Mouse (Mus musculus): ENCODE data around the gene Slc27a5. TPM values are rescaled to one million over a fixed set of nuclear protein-coding genes. Genes with fewer than 3 reads are reported as not detected.

Gene Slc27a5
- 0.32 and 0.63 TPM in 2 replicates for polyA plus RNA-seq (2012; rRNA removed; ENCODE audit: low replicate concordance)

GRCm38 (mm10) chr7:12998053-12998452 is at the start of gene Slc27a5:
Gene Slc27a5, minus strand, starts transcription at chr7:12998192.

GRCm38 (mm10) chr7:13037901-13038555 is 40.0 kb upstream of the Slc27a5 start, which contains the start of gene Ube2m:
Gene Ube2m, minus strand, starts transcription at chr7:13038275.

GRCm38 (mm10) chr7:13034148-13034977 is 36.4 kb upstream of the Slc27a5 start, which contains the start of gene Chmp2a:
Gene Chmp2a, minus strand, starts transcription at chr7:13034807.

GRCm38 (mm10) chr7:13010005-13010908 is 12.3 kb upstream of the Slc27a5 start, which contains the start of gene Zbtb45:
Gene Zbtb45, minus strand, starts transcription at chr7:13010034.

GRCm38 (mm10) chr7:12998851-12999250 is 859 bp upstream of the Slc27a5 start, which contains the start of gene Trim28:
Gene Trim28, plus strand, starts transcription at chr7:12999114.

GRCm38 (mm10) chr7:12977682-12978389 is 20.2 kb downstream of the Slc27a5 start, which contains the start of gene Zfp446:
Gene Zfp446, plus strand, starts transcription at chr7:12977848.

GRCm38 (mm10) chr7:12965678-12966091 is 32.3 kb downstream of the Slc27a5 start, which contains the start of gene Zfp324:
Gene Zfp324, plus strand, starts transcription at chr7:12965838.

Other genes with a start within 250 kb of the Slc27a5 start
- gene Zscan18, start 194.6 kb downstream of the Slc27a5 start, polyA plus RNA-seq (2012; rRNA removed; ENCODE audit: low replicate concordance), result 1.1 and 5.5 TPM in 2 replicates
- gene Zfp329, start 179.3 kb downstream of the Slc27a5 start, polyA plus RNA-seq (2012; rRNA removed; ENCODE audit: low replicate concordance), result 2.1 and 3.4 TPM in 2 replicates
- 12.8 and 17.1 TPM in 2 replicates for gene Zfp110, start 163.4 kb downstream of the Slc27a5 start, polyA plus RNA-seq (2012; rRNA removed; ENCODE audit: low replicate concordance)
- 1.4 and 2.6 TPM in 2 replicates for gene Zfp128, start 117.0 kb downstream of the Slc27a5 start, polyA plus RNA-seq (2012; rRNA removed; ENCODE audit: low replicate concordance)
- 6.9 and 16.2 TPM in 2 replicates for gene Zscan22, start 100.4 kb downstream of the Slc27a5 start, polyA plus RNA-seq (2012; rRNA removed; ENCODE audit: low replicate concordance)
- gene Rps5, start 75.9 kb downstream of the Slc27a5 start, polyA plus RNA-seq (2012; rRNA removed; ENCODE audit: low replicate concordance), result 1,231 and 3,702 TPM in 2 replicates
- 0.26 and 0.54 TPM in 2 replicates for gene Rnf225, start 70.8 kb downstream of the Slc27a5 start, polyA plus RNA-seq (2012; rRNA removed; ENCODE audit: low replicate concordance)
- gene Zfp324, start 32.4 kb downstream of the Slc27a5 start, polyA plus RNA-seq (2012; rRNA removed; ENCODE audit: low replicate concordance), result 5.6 and 11.9 TPM in 2 replicates
- 5.9 and 11.7 TPM in 2 replicates for gene Zfp446, start 20.3 kb downstream of the Slc27a5 start, polyA plus RNA-seq (2012; rRNA removed; ENCODE audit: low replicate concordance)
- 168 and 437 TPM in 2 replicates for gene Trim28, start 922 bp upstream of the Slc27a5 start, polyA plus RNA-seq (2012; rRNA removed; ENCODE audit: low replicate concordance)
- 12.3 and 22.9 TPM in 2 replicates for gene Zbtb45, start 11.8 kb upstream of the Slc27a5 start, polyA plus RNA-seq (2012; rRNA removed; ENCODE audit: low replicate concordance)
- 100 and 104 TPM in 2 replicates for gene Chmp2a, start 36.6 kb upstream of the Slc27a5 start, polyA plus RNA-seq (2012; rRNA removed; ENCODE audit: low replicate concordance)
- gene Ube2m, start 40.1 kb upstream of the Slc27a5 start, polyA plus RNA-seq (2012; rRNA removed; ENCODE audit: low replicate concordance), result 232 and 241 TPM in 2 replicates
- 0.92 and 2.7 TPM in 2 replicates for gene Mzf1, start 56.6 kb upstream of the Slc27a5 start, polyA plus RNA-seq (2012; rRNA removed; ENCODE audit: low replicate concordance)
- not detected in 2 replicates for gene Vmn1r85, start 97.0 kb upstream of the Slc27a5 start, polyA plus RNA-seq (2012; rRNA removed; ENCODE audit: low replicate concordance)
- not detected in 2 replicates for gene Vmn1r86, start 121.7 kb upstream of the Slc27a5 start, polyA plus RNA-seq (2012; rRNA removed; ENCODE audit: low replicate concordance)
- not detected in 2 replicates for gene Vmn1r87, start 142.0 kb upstream of the Slc27a5 start, polyA plus RNA-seq (2012; rRNA removed; ENCODE audit: low replicate concordance)
- not detected in 2 replicates for gene Vmn1r88, start 161.4 kb upstream of the Slc27a5 start, polyA plus RNA-seq (2012; rRNA removed; ENCODE audit: low replicate concordance)
- not detected in 2 replicates for gene Vmn1r89, start 214.8 kb upstream of the Slc27a5 start, polyA plus RNA-seq (2012; rRNA removed; ENCODE audit: low replicate concordance)